Mouse (Mus musculus): ENCODE results near the gene Tbx15.
"Not testable (repeated sequence)": the region's sequence is repeated elsewhere in the genome, so short reads cannot be mapped to it uniquely, and the experiment has no call there.

The Tbx15 gene

GRCm38 (mm10) chr3:99266752-99267303 lies 26.6 kb downstream of the Tbx15 start:
- no peak for DNase-seq (ENCODE audit: low read depth)

- no peak for DNase-seq (ENCODE audit: low read depth)
These were observed 37.9 kb downstream of the Tbx15 start for GRCm38 (mm10) chr3:99277973-99278580.

- no peak for DNase-seq (ENCODE audit: low read depth)
These were observed 39.5 kb downstream of the Tbx15 start for GRCm38 (mm10) chr3:99279718-99280117.

GRCm38 (mm10) chr3:99281453-99281852 lies 41.3 kb downstream of the Tbx15 start:
- DNase-seq (ENCODE audit: low read depth): no peak

- peak; percentile 10 for DNase-seq (ENCODE audit: low read depth)
These were observed 48.1 kb downstream of the Tbx15 start for GRCm38 (mm10) chr3:99288302-99288701.

- no peak for DNase-seq (ENCODE audit: low read depth)
These were observed 50.0 kb downstream of the Tbx15 start for GRCm38 (mm10) chr3:99290064-99290702.

- no peak for DNase-seq (ENCODE audit: low read depth)
These were observed 50.7 kb downstream of the Tbx15 start for GRCm38 (mm10) chr3:99290878-99291277.

- no peak for DNase-seq (ENCODE audit: low read depth)
These were observed 51.2 kb downstream of the Tbx15 start for GRCm38 (mm10) chr3:99291386-99291785.

GRCm38 (mm10) chr3:99292531-99292931 lies 52.4 kb downstream of the Tbx15 start:
- no peak for DNase-seq (ENCODE audit: low read depth)

GRCm38 (mm10) chr3:99294209-99294608 lies 54.0 kb downstream of the Tbx15 start:
- not testable (repeated sequence) for DNase-seq (ENCODE audit: low read depth)

GRCm38 (mm10) chr3:99295301-99295700 lies 55.1 kb downstream of the Tbx15 start:
- no peak for DNase-seq (ENCODE audit: low read depth)

- no peak for DNase-seq (ENCODE audit: low read depth)
These were observed 56.0 kb downstream of the Tbx15 start for GRCm38 (mm10) chr3:99296186-99296585.

- DNase-seq (ENCODE audit: low read depth): no peak
These were observed 60.7 kb downstream of the Tbx15 start for GRCm38 (mm10) chr3:99300846-99301245.

GRCm38 (mm10) chr3:99310877-99311276 lies 70.7 kb downstream of the Tbx15 start:
- DNase-seq (ENCODE audit: low read depth): no peak

- no peak for DNase-seq (ENCODE audit: low read depth)
These were observed 71.9 kb downstream of the Tbx15 start for GRCm38 (mm10) chr3:99311943-99312635.

- no peak for DNase-seq (ENCODE audit: low read depth)
These were observed 82.2 kb downstream of the Tbx15 start for GRCm38 (mm10) chr3:99322345-99322744.

- DNase-seq (ENCODE audit: low read depth): no peak
These were observed 89.1 kb downstream of the Tbx15 start for GRCm38 (mm10) chr3:99329316-99329715.

GRCm38 (mm10) chr3:99331086-99331485 lies 90.9 kb downstream of the Tbx15 start:
- DNase-seq (ENCODE audit: low read depth): no peak

GRCm38 (mm10) chr3:99336866-99337265 lies 96.7 kb downstream of the Tbx15 start:
- no peak for DNase-seq (ENCODE audit: low read depth)

- DNase-seq (ENCODE audit: low read depth): no peak
These were observed 98.6 kb downstream of the Tbx15 start for GRCm38 (mm10) chr3:99338756-99339155.

GRCm38 (mm10) chr3:99340021-99340420 lies 99.8 kb downstream of the Tbx15 start:
- DNase-seq (ENCODE audit: low read depth): no peak

- DNase-seq (ENCODE audit: low read depth): no peak
These were observed 139.6 kb downstream of the Tbx15 start for GRCm38 (mm10) chr3:99379616-99380250.

GRCm38 (mm10) chr3:99387127-99387526 lies 146.9 kb downstream of the Tbx15 start:
- DNase-seq (ENCODE audit: low read depth): no peak
